8 mouse cellular contexts compared by ENCODE assay signal in genomic region chr15:85177576-85177975, GRCm38 (mm10). TPM values are rescaled to one million over a fixed set of nuclear protein-coding genes. Genes with fewer than 3 reads are reported as not detected.
DNase-seq lines count a peak whose midpoint lies in the region; ATAC-seq lines count a peak whose summit lies in the region.

No protein-coding gene starts in this region.

- DNase-seq in heart, adult 18-20 months = peak; percentile 19 to 48
- no peak for DNase-seq in heart, adult 11 months
- DNase-seq in right cerebral cortex, postnatal 4 days = peak; percentile 76
- no peak for DNase-seq in right cerebral cortex, adult 2 months (ENCODE audit: low spot score in 2 of 2)
- peak; percentile 98 for DNase-seq in brain, adult 2 months (ENCODE audit: low read depth, low spot score)
- DNase-seq in induced T-regulatory cell, adult 2 months (ENCODE audit: low read depth) = peak; percentile 88
- DNase-seq in yolk sac, embryonic 10.5 days (ENCODE audit: low spot score) = no peak

- ATAC-seq in megakaryocyte-erythroid progenitor cell, adult 5-6 weeks (replicated peaks; ENCODE audit: low FRiP score, low TSS enrichment, poor library complexity, severe bottlenecking) = no peak; the same call in 1 of the 2 replicates

RNA-seq across cellular contexts. Expression of gene Fbln1, which starts 28.2 kb away (rescaled TPM):
- 10 to 100 TPM; 54.5 to 74.1 TPM for total RNA-seq in heart, adult 18-20 months (2021)
- not detected in 2 replicates for total RNA-seq in megakaryocyte-erythroid progenitor cell, adult 5-6 weeks (2014; fragmentation: Nextera tagmentation)
- not detected in 2 replicates for total RNA-seq in megakaryocyte-erythroid progenitor cell, adult 5-6 weeks (2017)

RNA-seq across cellular contexts. Expression of gene Ribc2, which starts 45.7 kb away (rescaled TPM):
- not detected for total RNA-seq in heart, adult 18-20 months (2021)
- total RNA-seq in megakaryocyte-erythroid progenitor cell, adult 5-6 weeks (2014; fragmentation: Nextera tagmentation) = not detected in 2 replicates
- not detected in 2 replicates for total RNA-seq in megakaryocyte-erythroid progenitor cell, adult 5-6 weeks (2017)

RNA-seq across cellular contexts. Expression of gene Smc1b, which starts 45.8 kb away (rescaled TPM):
- not detected for total RNA-seq in heart, adult 18-20 months (2021)
- not detected in 2 replicates for total RNA-seq in megakaryocyte-erythroid progenitor cell, adult 5-6 weeks (2014; fragmentation: Nextera tagmentation)
- not detected in 2 replicates for total RNA-seq in megakaryocyte-erythroid progenitor cell, adult 5-6 weeks (2017)

Comparison
In these comparisons a context has a peak if more than half of its experiments do, and no peak if none do; other contexts are left out.
1. DNase-seq: peak in heart, adult 18-20 months (2 of 2), right cerebral cortex, postnatal 4 days (single experiment), brain, adult 2 months (single experiment) and induced T-regulatory cell, adult 2 months (single experiment); none in heart, adult 11 months (single experiment), right cerebral cortex, adult 2 months (0 of 2) and yolk sac, embryonic 10.5 days (single experiment).
2. RNA of gene Fbln1, which starts 28.2 kb away (total RNA-seq): 54.5 to 74.1 TPM in heart, adult 18-20 months; not detected in megakaryocyte-erythroid progenitor cell, adult 5-6 weeks; every median in the first group is over 10 times any median in the second.